Mouse (Mus musculus): ENCODE data around the gene Fam171a2. TPM values are rescaled to one million over a fixed set of nuclear protein-coding genes. Genes with fewer than 3 reads are reported as not detected.
"Not testable (repeated sequence)": the region's sequence is repeated elsewhere in the genome, so short reads cannot be mapped to it uniquely, and the experiment has no call there.

Fam171a2 gene
- total RNA-seq, 2 experiments from 2014 or later, result 92.5 to 102 TPM

GRCm38 (mm10) chr11:102392441-102393237, 54.8 kb downstream of the Fam171a2 start:
- Histone ChIP-seq H3K4me3 (peak overlapping the region; percentile 88), H3K27ac (peak overlapping the region; percentile 99)
- TF ChIP-seq CTCF (conservative IDR thresholded peaks at IDR 0.05), result no peak
- DNase-seq (ENCODE audit: low spot score in 2 of 2), result no peak

GRCm38 (mm10) chr11:102389436-102389835, 58.0 kb downstream of the Fam171a2 start:
- DNase-seq (ENCODE audit: low spot score in 2 of 2); H3K4me3 ChIP-seq; H3K27ac ChIP-seq: not testable (repeated sequence)

Small RNAs within 50 kb of the gene (microRNA-seq; reads per million reads assigned to microRNA genes)
- gene Mir6930, result 0 to 1.1 reads per million in 2 experiments

Other genes starting within 250 kb of the Fam171a2 start
- 100 to 1,000 TPM; 233 to 243 TPM for gene Hdac5, start 217.5 kb downstream of the Fam171a2 start, total RNA-seq (2021)
- gene BC030867, start 198.8 kb downstream of the Fam171a2 start, total RNA-seq (2021), result 1 to 10 TPM; 1.0 to 1.1 TPM
- 1 to 10 TPM; 2.0 TPM for gene Asb16, start 178.9 kb downstream of the Fam171a2 start, total RNA-seq (2021)
- gene Tmub2, start 162.8 kb downstream of the Fam171a2 start, total RNA-seq (2021), result 10 to 100 TPM; 61.1 to 67.4 TPM
- gene Atxn7l3, start 151.1 kb downstream of the Fam171a2 start, total RNA-seq (2021), result 100 to 1,000 TPM; 165 to 169 TPM
- 100 to 1,000 TPM; 122 to 138 TPM for gene Ubtf, start 127.9 kb downstream of the Fam171a2 start, total RNA-seq (2021)
- under 1 TPM; 0.15 to 0.23 TPM for gene Slc4a1, start 81.5 kb downstream of the Fam171a2 start, total RNA-seq (2021)
- 100 to 1,000 TPM; 482 to 488 TPM for gene Rundc3a, start 54.3 kb downstream of the Fam171a2 start, total RNA-seq (2021)
- 10 to 100 TPM; 62.5 to 62.6 TPM for gene Slc25a39, start 39.7 kb downstream of the Fam171a2 start, total RNA-seq (2021)
- gene Grn, start 17.4 kb downstream of the Fam171a2 start, total RNA-seq (2021), result 10 to 100 TPM; 60.6 to 66.4 TPM
- gene Itga2b, start 22.4 kb upstream of the Fam171a2 start, total RNA-seq (2021), result 1 to 10 TPM; 2.3 to 3.5 TPM
- 10 to 100 TPM; 53.0 to 58.9 TPM for gene Gpatch8, start 108.7 kb upstream of the Fam171a2 start, total RNA-seq (2021)
- gene Gm11627, start 131.8 kb upstream of the Fam171a2 start, total RNA-seq (2021), result 1 to 10 TPM; 3.9 to 4.2 TPM
- gene Fzd2, start 156.7 kb upstream of the Fam171a2 start, total RNA-seq (2021), result 1 to 10 TPM; 7.5 to 9.2 TPM
- gene Meioc, start 216.0 kb upstream of the Fam171a2 start, total RNA-seq (2021), result not detected